Mouse (Mus musculus) heart, postnatal 14 days (tissue): Measurements from ENCODE around the gene Ppp1r3f. TPM values are rescaled to one million over a fixed set of nuclear protein-coding genes. Genes with fewer than 3 reads are reported as not detected.

Experiments used
- DNase-seq, 2 experiments: peaks; one replicate each; pipeline ENCODE4 v3.0.0; 2021 to 2022
- intact Hi-C: fragments of 180-260 bp; cut with DNase I; formaldehyde crosslinking; loops from one replicate; pipeline ENCODE4 v1.15.1; 2025
- total RNA-seq, 2 experiments: library from RNA; stranded (reverse); gene quantifications; 2 replicates each; pipeline ENCODE4 v1.2.3; 2021

Ppp1r3f gene
- total RNA-seq, 2 experiments from 2014 or later: 2.3 to 2.6 TPM

- DNase-seq: no peak
These were observed 6.6 kb downstream of the Ppp1r3f start for GRCm38 (mm10) chrX:7567491-7567890.

GRCm38 (mm10) chrX:7566352-7566751 is 7.7 kb downstream of the Ppp1r3f start:
- DNase-seq: no peak
- intact Hi-C loops: no loop called here

More at GRCm38 (mm10) chrX:7567491-7567890, 6.6 kb downstream of the Ppp1r3f start:
- intact Hi-C loops: no loop called here

- intact Hi-C loops: no loop called here
These were observed 11.0 kb downstream of the Ppp1r3f start for GRCm38 (mm10) chrX:7563076-7563475.

GRCm38 (mm10) chrX:7553474-7553873 is 20.6 kb downstream of the Ppp1r3f start:
- DNase-seq: no peak
- intact Hi-C loops: no loop called here

More at GRCm38 (mm10) chrX:7563076-7563475, 11.0 kb downstream of the Ppp1r3f start:
- DNase-seq: no peak

- DNase-seq: no peak
- intact Hi-C loops: no loop called here
These were observed 49.1 kb downstream of the Ppp1r3f start for GRCm38 (mm10) chrX:7524961-7525360.

Other genes with a start within 250 kb of the Ppp1r3f start
- under 1 TPM; 0.53 to 0.95 TPM for gene Usp27x, start 198.5 kb downstream of the Ppp1r3f start, total RNA-seq
- under 1 TPM in 1 of 2 experiments, not detected in 1; 0.05 TPM for gene Foxp3, start 639 bp downstream of the Ppp1r3f start, total RNA-seq
- 10 to 100 TPM; 11.5 to 12.4 TPM for gene Ccdc22, start 31.2 kb upstream of the Ppp1r3f start, total RNA-seq
- not detected for gene Cacna1f, start 32.8 kb upstream of the Ppp1r3f start, total RNA-seq
- gene Syp, start 64.2 kb upstream of the Ppp1r3f start, total RNA-seq: 1 to 10 TPM; 1.4 to 1.8 TPM
- 10 to 100 TPM; 19.4 to 21.4 TPM for gene Prickle3, start 83.0 kb upstream of the Ppp1r3f start, total RNA-seq
- gene Plp2, start 97.1 kb upstream of the Ppp1r3f start, total RNA-seq: 10 to 100 TPM; 43.8 to 58.0 TPM
- gene Magix, start 107.0 kb upstream of the Ppp1r3f start, total RNA-seq: 10 to 100 TPM; 18.4 to 21.2 TPM
- gene Gpkow, start 122.8 kb upstream of the Ppp1r3f start, total RNA-seq: 10 to 100 TPM; 21.4 to 21.5 TPM
- 10 to 100 TPM; 28.8 to 38.3 TPM for gene Wdr45, start 140.1 kb upstream of the Ppp1r3f start, total RNA-seq
- gene Gm45208, start 148.0 kb upstream of the Ppp1r3f start, total RNA-seq: not detected
- 1 to 10 TPM; 7.0 to 8.0 TPM for gene Praf2, start 154.2 kb upstream of the Ppp1r3f start, total RNA-seq
- 1 to 10 TPM in 1 of 2 experiments, under 1 TPM in 1; 0.74 to 1.2 TPM for gene Ccdc120, start 176.6 kb upstream of the Ppp1r3f start, total RNA-seq
- gene Tfe3, start 188.3 kb upstream of the Ppp1r3f start, total RNA-seq: 10 to 100 TPM; 14.8 to 19.9 TPM
- 10 to 100 TPM; 26.1 to 31.7 TPM for gene Gripap1, start 215.5 kb upstream of the Ppp1r3f start, total RNA-seq
- under 1 TPM; 0.39 to 0.45 TPM for gene Kcnd1, start 248.0 kb upstream of the Ppp1r3f start, total RNA-seq